Mouse (Mus musculus) embryonic facial prominence, embryonic 10.5 days (tissue): ENCODE results near the gene Bpifc. TPM values are rescaled to one million over a fixed set of nuclear protein-coding genes. Genes with fewer than 3 reads are reported as not detected.

Experiments used
- DNase-seq: peaks from one replicate; pipeline ENCODE4 v3.0.0-alpha.2; 2017; ENCODE audit warnings: low spot score
- H3K27ac ChIP-seq: fragments of 300-500 bp; sonication (generic); replicated peaks from 2 replicates; pipeline ENCODE4 v1.5.1; 2016; ENCODE audit warnings: mild to moderate bottlenecking
- H3K27me3 ChIP-seq: fragments of 300-500 bp; sonication (generic); replicated peaks from 2 replicates; pipeline ENCODE4 v1.6.1; 2016; ENCODE audit warnings: low read depth, mild to moderate bottlenecking; ENCODE audit not compliant: poor library complexity, severe bottlenecking
- H3K36me3 ChIP-seq: fragments of 300-500 bp; sonication (generic); replicated peaks from 2 replicates; pipeline ENCODE4 v1.6.1; 2016; ENCODE audit warnings: mild to moderate bottlenecking, moderate library complexity
- H3K4me1 ChIP-seq: fragments of 300-500 bp; sonication (generic); 2 replicates; pipeline ENCODE4 v1.6.1; 2016
- H3K4me3 ChIP-seq: fragments of 300-500 bp; sonication (generic); 2 replicates; pipeline ENCODE4 v1.5.1; 2016; ENCODE audit warnings: mild to moderate bottlenecking, moderate library complexity
- H3K9me3 ChIP-seq: fragments of 300-500 bp; sonication (generic); 2 replicates; pipeline ENCODE4 v1.6.1; 2016; ENCODE audit warnings: mild to moderate bottlenecking
- WGBS: fragments of 180-500 bp; shearing (Covaris S2); methylation state at CpG from one replicate; pipeline ENCODE4 v1.1.7; 2016; 5-methylcytosine and 5-hydroxymethylcytosine counted together
- polyA plus RNA-seq: library from polyadenylated mRNA; unstranded; fragments of >200 nt; fragmentation: Nextera tagmentation; extraction: Ambion mirVana; gene quantifications from 2 replicates; pipeline ENCODE4 v1.2.1, GENCODE M21; 2016

The Bpifc gene
- polyA plus RNA-seq, result 0.08 TPM in 1 of 2 replicates, not detected in the other

- no peaks in the 10 kb centered on the region for H3K27me3 ChIP-seq
- no peaks in the 10 kb centered on the region for H3K36me3 ChIP-seq
- H3K4me1 ChIP-seq, result peaks cover 4% of the 10 kb centered on the region; the same call in 1 of the 2 replicates
- no peak for DNase-seq
- H3K9me3 ChIP-seq, result no peaks in the 10 kb centered on the region
- no peak within 1 kb of the TSS for H3K4me3 ChIP-seq
- no peak within 1 kb of the TSS for H3K27ac ChIP-seq
- WGBS, result 92% methylated on average over 2 of the region's 2 CpGs
Observed at GRCm38 (mm10) chr10:86011781-86012180, at the start of gene Bpifc. Gene Bpifc, minus strand, starts transcription at chr10:86011895.

GRCm38 (mm10) chr10:86060267-86060666 is 48.6 kb upstream of the Bpifc start:
- H3K4me3 ChIP-seq, result no peak overlapping the region
- DNase-seq, result no peak
- 47% methylated on average over 3 of the region's 3 CpGs for WGBS
- H3K27ac ChIP-seq, result no peak overlapping the region; the same call in 1 of the 2 replicates
- no peaks in the 10 kb centered on the region for H3K27me3 ChIP-seq
- peaks cover 9% of the 10 kb centered on the region; the same call in 1 of the 2 replicates for H3K9me3 ChIP-seq
- H3K4me1 ChIP-seq, result peaks cover 22% of the 10 kb centered on the region
- H3K36me3 ChIP-seq, result no peaks in the 10 kb centered on the region; the same call in 1 of the 2 replicates

GRCm38 (mm10) chr10:86057712-86058111 is 46.0 kb upstream of the Bpifc start:
- H3K4me1 ChIP-seq, result peaks cover 14% of the 10 kb centered on the region
- peaks cover 9% of the 10 kb centered on the region; the same call in 1 of the 2 replicates for H3K9me3 ChIP-seq
- no peak overlapping the region for H3K4me3 ChIP-seq
- DNase-seq, result no peak
- H3K27ac ChIP-seq, result no peak overlapping the region
- no peaks in the 10 kb centered on the region for H3K27me3 ChIP-seq
- no peaks in the 10 kb centered on the region; the same call in 1 of the 2 replicates for H3K36me3 ChIP-seq
- WGBS, result 63% methylated on average over 2 of the region's 2 CpGs

- Histone ChIP-seq H3K36me3 (no peaks in the 10 kb centered on the region; the same call in 1 of the 2 replicates), H3K4me3 (no peak overlapping the region), H3K4me1 (peaks cover 14% of the 10 kb centered on the region), H3K27ac (no peak overlapping the region; the same call in 1 of the 2 replicates), H3K27me3 (no peaks in the 10 kb centered on the region), H3K9me3 (peaks cover 9% of the 10 kb centered on the region; the same call in 1 of the 2 replicates)
- no peak for DNase-seq
- 72% methylated on average over 11 of the region's 11 CpGs for WGBS
Observed at GRCm38 (mm10) chr10:86057286-86057685, 45.6 kb upstream of the Bpifc start.

GRCm38 (mm10) chr10:86056297-86056903 is 44.7 kb upstream of the Bpifc start:
- 83% methylated on average over 8 of the region's 8 CpGs for WGBS
- no peaks in the 10 kb centered on the region for H3K27me3 ChIP-seq
- H3K4me3 ChIP-seq, result no peak overlapping the region
- H3K27ac ChIP-seq, result no peak overlapping the region
- H3K36me3 ChIP-seq, result no peaks in the 10 kb centered on the region; the same call in 1 of the 2 replicates
- DNase-seq, result no peak
- H3K4me1 ChIP-seq, result peaks cover 14% of the 10 kb centered on the region
- peaks cover 4% of the 10 kb centered on the region; the same call in 1 of the 2 replicates for H3K9me3 ChIP-seq

GRCm38 (mm10) chr10:86052818-86053522 is 41.3 kb upstream of the Bpifc start:
- H3K9me3 ChIP-seq, result peaks cover 4% of the 10 kb centered on the region; the same call in 1 of the 2 replicates
- no peak for DNase-seq
- 90% methylated on average over 10 of the region's 10 CpGs for WGBS
- H3K27me3 ChIP-seq, result no peaks in the 10 kb centered on the region
- peaks cover 4% of the 10 kb centered on the region for H3K36me3 ChIP-seq
- peaks cover 11% of the 10 kb centered on the region for H3K4me1 ChIP-seq
- H3K27ac ChIP-seq, result no peak overlapping the region
- H3K4me3 ChIP-seq, result no peak overlapping the region

- H3K4me1 ChIP-seq, result peaks cover 6% of the 10 kb centered on the region; the same call in 1 of the 2 replicates
- H3K9me3 ChIP-seq, result no peaks in the 10 kb centered on the region
- no peak overlapping the region for H3K27ac ChIP-seq
- H3K36me3 ChIP-seq, result peaks cover 18% of the 10 kb centered on the region
- DNase-seq, result no peak
- no peaks in the 10 kb centered on the region for H3K27me3 ChIP-seq
- 74% methylated on average over 2 of the region's 2 CpGs for WGBS
- no peak overlapping the region for H3K4me3 ChIP-seq
Observed at GRCm38 (mm10) chr10:86050522-86050921, 38.8 kb upstream of the Bpifc start.

GRCm38 (mm10) chr10:86047786-86048185 is 36.1 kb upstream of the Bpifc start:
- no peaks in the 10 kb centered on the region for H3K27me3 ChIP-seq
- no peak overlapping the region for H3K4me3 ChIP-seq
- no peaks in the 10 kb centered on the region for H3K9me3 ChIP-seq
- H3K4me1 ChIP-seq, result peaks cover 6% of the 10 kb centered on the region; the same call in 1 of the 2 replicates
- no peak overlapping the region for H3K27ac ChIP-seq
- DNase-seq, result no peak
- WGBS, result 83% methylated on average over 9 of the region's 9 CpGs
- peaks cover 36% of the 10 kb centered on the region for H3K36me3 ChIP-seq

- no peak for DNase-seq
- no peaks in the 10 kb centered on the region for H3K27me3 ChIP-seq
- H3K27ac ChIP-seq, result no peak overlapping the region
- no peak overlapping the region for H3K4me3 ChIP-seq
- H3K36me3 ChIP-seq, result peaks cover 44% of the 10 kb centered on the region
- WGBS, result 95% methylated on average over 1 of the region's 1 CpGs
- H3K4me1 ChIP-seq, result peaks cover 6% of the 10 kb centered on the region; the same call in 1 of the 2 replicates
- no peaks in the 10 kb centered on the region for H3K9me3 ChIP-seq
Observed at GRCm38 (mm10) chr10:86046371-86046770, 34.7 kb upstream of the Bpifc start.

- Histone ChIP-seq H3K4me1 (no peaks in the 10 kb centered on the region), H3K27ac (no peak overlapping the region), H3K36me3 (peaks cover 46% of the 10 kb centered on the region), H3K27me3 (no peaks in the 10 kb centered on the region), H3K9me3 (no peaks in the 10 kb centered on the region), H3K4me3 (no peak overlapping the region)
- no peak for DNase-seq
- 90% methylated on average over 8 of the region's 8 CpGs for WGBS
Observed at GRCm38 (mm10) chr10:86044066-86044465, 32.4 kb upstream of the Bpifc start.

GRCm38 (mm10) chr10:86043651-86044050 is 32.0 kb upstream of the Bpifc start:
- no peak for DNase-seq
- Histone ChIP-seq H3K4me1 (no peaks in the 10 kb centered on the region), H3K9me3 (no peaks in the 10 kb centered on the region), H3K27ac (no peak overlapping the region), H3K4me3 (no peak overlapping the region), H3K27me3 (no peaks in the 10 kb centered on the region), H3K36me3 (peaks cover 50% of the 10 kb centered on the region)
- WGBS, result 87% methylated on average over 4 of the region's 4 CpGs

- WGBS, result 84% methylated on average over 2 of the region's 2 CpGs
- no peak overlapping the region for H3K4me3 ChIP-seq
- H3K27ac ChIP-seq, result no peak overlapping the region
- H3K4me1 ChIP-seq, result peaks cover 13% of the 10 kb centered on the region
- H3K36me3 ChIP-seq, result peaks cover 36% of the 10 kb centered on the region
- H3K9me3 ChIP-seq, result no peaks in the 10 kb centered on the region
- H3K27me3 ChIP-seq, result no peaks in the 10 kb centered on the region
- DNase-seq, result no peak
Observed at GRCm38 (mm10) chr10:86034007-86034728, 22.5 kb upstream of the Bpifc start.
